Mouse (Mus musculus) spleen, adult 2 months (tissue): ENCODE measurements around the gene Cpped1.

Experiments used
- CTCF ChIP-seq: fragments of 200-500 bp; IDR thresholded peaks from 2 replicates; pipeline ENCODE4 v1.5.1; 2011; ENCODE audit warnings: mild to moderate bottlenecking, inconsistent platforms; ENCODE audit not compliant: insufficient read depth, insufficient read length, insufficient replicate concordance; ENCODE audit errors: extremely low read depth
- POLR2A ChIP-seq: fragments of 200-500 bp; IDR thresholded peaks from 2 replicates; pipeline ENCODE4 v1.6.1; 2011; ENCODE audit warnings: low read depth, low read length, inconsistent platforms

DNA sequence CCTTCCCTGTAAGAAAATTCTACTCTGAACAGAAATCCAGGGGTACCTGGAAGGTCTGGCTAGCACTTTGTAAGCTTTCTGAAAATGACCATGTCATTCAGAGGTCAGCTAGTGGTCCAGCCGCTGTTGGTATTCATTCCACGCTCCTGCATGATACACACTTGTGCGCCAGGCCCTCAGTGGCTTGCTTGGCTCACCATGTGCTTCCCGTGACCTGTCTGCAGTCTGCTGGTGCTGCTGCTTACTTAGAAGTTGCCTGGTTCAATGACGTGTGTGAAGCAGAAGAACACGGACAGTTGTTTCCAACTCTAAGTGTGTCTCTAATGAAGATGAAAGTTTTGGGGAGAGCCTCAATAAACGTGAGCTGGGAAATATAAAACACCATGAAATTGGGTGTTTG, 7.2 kb downstream of the Cpped1 start:
- TF ChIP-seq POLR2A (no peak), CTCF (no peak)
